In the genomic region with DNA sequence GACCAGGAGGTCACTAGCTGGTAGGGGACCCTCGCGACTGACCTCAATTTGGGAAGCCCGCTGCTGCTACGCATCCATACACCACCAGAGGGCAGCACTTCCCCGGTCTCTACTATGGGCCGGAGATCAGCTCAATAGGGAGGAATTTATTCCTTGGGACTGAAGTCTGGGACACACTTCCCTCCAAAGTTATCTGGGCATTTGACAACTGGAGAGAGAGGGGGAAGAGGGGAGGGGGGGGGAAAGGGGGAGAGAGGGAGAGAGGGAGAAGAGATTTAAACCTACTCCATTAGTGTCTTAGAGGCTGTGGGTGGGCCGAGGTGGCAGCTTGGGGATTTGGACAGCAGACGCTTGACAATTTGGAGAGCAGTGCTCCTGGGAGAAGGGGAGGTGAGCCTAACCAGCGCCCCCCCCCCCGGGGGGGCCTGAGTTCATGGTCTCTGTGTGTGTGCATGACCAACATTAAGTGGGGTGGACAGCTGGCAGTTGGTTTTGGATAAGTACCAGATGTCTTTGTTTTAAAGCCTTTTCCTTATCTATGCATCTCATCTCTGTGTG, we compare ENCODE assay signal across 8 mouse cellular contexts. TPM values are rescaled to one million over a fixed set of nuclear protein-coding genes. Genes with fewer than 3 reads are reported as not detected.
DNase-seq lines count a peak whose midpoint lies in the region; ATAC-seq and TF ChIP-seq lines count a peak whose summit lies in the region.

No protein-coding gene starts in this region.

- TF ChIP-seq POLR2A in lung, adult 2 months (IDR thresholded peaks at IDR 0.05; ENCODE audit: borderline replicate concordance, extremely low read depth, low read depth, low read length) = no peak

- peak; percentile 66 for DNase-seq in 3T3-L1 (ENCODE audit: low read depth, low spot score)
- DNase-seq in T-cell, adult 2 months (ENCODE audit: low spot score) = peak; percentile 35
- peak; percentile 88 for DNase-seq in embryo, embryonic 10.5 days (ENCODE audit: low spot score)
- DNase-seq in kidney, postnatal 14 days = peak; percentile 66
- DNase-seq in lung, adult 2 months = peak; percentile 64
- peak; percentile 96 for DNase-seq in retina, embryonic 14.5 days (ENCODE audit: low spot score)
- peak; percentile 57 for DNase-seq in urinary bladder, adult 2 months (ENCODE audit: low spot score)

- peak; percentile 56 for ATAC-seq in granulocyte monocyte progenitor cell, adult 5-6 weeks (replicated peaks; ENCODE audit: poor library complexity, severe bottlenecking)

- peaks cover 4% of the 10 kb centered on the region; the same call in 1 of the 2 replicates for H3K4me1 ChIP-seq in lung, adult 2 months (ENCODE audit: control insufficient read depth, insufficient read depth, low read length)

- WGBS in lung, adult 2 months = 1% methylated on average over 10 of the region's 10 CpGs

- no peak overlapping the region for H3K4me3 ChIP-seq in lung, adult 2 months (replicated peaks; ENCODE audit: extremely low read depth, low read depth, low read length)

- TF ChIP-seq CTCF in lung, adult 2 months (IDR thresholded peaks at IDR 0.05; ENCODE audit: insufficient read depth, low read length) = peak; percentile 80

RNA-seq across cellular contexts. Expression of gene Gtsf1l, which starts 14.1 kb away (rescaled TPM):
- total RNA-seq in granulocyte monocyte progenitor cell, adult 5-6 weeks (2014; fragmentation: Nextera tagmentation) = not detected in 2 replicates
- not detected in 2 replicates for total RNA-seq in granulocyte monocyte progenitor cell, adult 5-6 weeks (2017)
- 0.29 TPM in 1 of 2 replicates, not detected in the other for polyA plus RNA-seq in lung, adult 2 months (2012; rRNA removed)
- polyA plus RNA-seq in urinary bladder, adult 2 months (2012; rRNA removed) = not detected in 2 replicates

RNA-seq across cellular contexts. Expression of gene Mybl2, which starts 47.2 kb away (rescaled TPM):
- total RNA-seq in granulocyte monocyte progenitor cell, adult 5-6 weeks (2014; fragmentation: Nextera tagmentation) = 60.2 and 71.5 TPM in 2 replicates
- total RNA-seq in granulocyte monocyte progenitor cell, adult 5-6 weeks (2017) = 40.6 and 42.4 TPM in 2 replicates
- 1.5 and 1.8 TPM in 2 replicates for polyA plus RNA-seq in lung, adult 2 months (2012; rRNA removed)
- polyA plus RNA-seq in urinary bladder, adult 2 months (2012; rRNA removed) = 2.5 and 3.2 TPM in 2 replicates

Comparison
In these comparisons a context has a peak if more than half of its experiments do, and no peak if none do; other contexts are left out.
1. DNase-seq: peak in every context shown above with its lines; median percentile 96 in retina, embryonic 14.5 days; 88 in embryo, embryonic 10.5 days; 66 in 3T3-L1; 66 in kidney, postnatal 14 days; 64 in lung, adult 2 months; 57 in urinary bladder, adult 2 months; 35 in T-cell, adult 2 months.